Mouse (Mus musculus): ENCODE measurements at regions not wholly inside any gene's neighbourhood (a gene's known extent, or its start where the extent isn't known, plus 50 kb on each side); places are given as distances from the start of the nearest gene placed in this dataset.

DNA sequence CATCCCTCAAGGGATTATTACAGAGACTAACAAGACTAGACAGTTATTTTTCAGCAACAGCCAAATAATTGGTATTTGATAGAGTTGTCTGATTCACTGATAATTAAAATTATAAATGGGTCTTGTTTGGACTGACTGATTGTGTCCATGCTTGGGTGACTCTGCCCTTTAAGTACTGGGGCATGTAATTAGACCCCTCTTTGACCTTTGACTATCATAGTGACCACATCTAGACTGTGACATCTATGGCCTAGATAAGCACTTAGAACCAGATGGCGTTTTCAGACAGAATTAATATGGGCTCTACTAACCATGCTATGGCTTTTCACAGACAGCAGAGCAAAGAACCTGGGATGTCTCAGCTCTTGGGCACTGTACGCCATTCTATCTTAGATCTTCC lies 215.1 kb upstream of the Mpped2 start:
- Histone ChIP-seq H3K9me3 (replicated peaks; ENCODE audit: insufficient read depth, low read length) (no peaks in the 10 kb centered on the region), H3K9ac (ENCODE audit: control insufficient read depth, low read depth, low read length, poor library complexity, severe bottlenecking) (no peak overlapping the region), H3K36me3 (ENCODE audit: control insufficient read depth in 1 of 2, insufficient read depth in 2 of 2, low read length in 2 of 2) (no peaks in the 10 kb centered on the region), H3K4me3 (ENCODE audit: control insufficient read depth in 1 of 2, insufficient read depth in 1 of 2, low read depth in 2 of 2, low read length in 2 of 2) (no peak overlapping the region), H3K79me2 (ENCODE audit: control insufficient read depth, insufficient read depth, low read length, poor library complexity) (no peaks in the 10 kb centered on the region), H3K27me3 (ENCODE audit: control insufficient read depth in 1 of 2, insufficient read depth in 2 of 2, low read length in 2 of 2) (no peaks in the 10 kb centered on the region), H3K27ac (ENCODE audit: control insufficient read depth, low read depth, low read length) (no peak overlapping the region), H3K4me1 (ENCODE audit: control insufficient read depth in 1 of 2, insufficient read depth in 2 of 2, low read length in 2 of 2) (no peaks in the 10 kb centered on the region)
- TF ChIP-seq GATA1 (IDR thresholded peaks at IDR 0.05; ENCODE audit: low read depth, low read length): no peak
- no peak for TF ChIP-seq POLR2AphosphoS2 (IDR thresholded peaks at IDR 0.05; ENCODE audit: low read length)
- TF ChIP-seq MAZ (IDR thresholded peaks at IDR 0.05; ENCODE audit: low read depth, low read length): no peak
- no peak for TF ChIP-seq GABPA (IDR thresholded peaks at IDR 0.05; ENCODE audit: low read depth, low read length)
- TF ChIP-seq ETS1 (IDR thresholded peaks at IDR 0.05; ENCODE audit: low read depth, low read length): no peak
- no peak for TF ChIP-seq HCFC1 (IDR thresholded peaks at IDR 0.05; ENCODE audit: low read depth, low read length)
- TF ChIP-seq TBP (IDR thresholded peaks at IDR 0.05; ENCODE audit: low read depth, low read length): no peak
- no peak for DNase-seq (ENCODE audit: low read depth, low spot score)

GRCm38 (mm10) chr2:106487335-106488082 lies 205.6 kb upstream of the Mpped2 start:
- Histone ChIP-seq H3K79me2 (ENCODE audit: control insufficient read depth, insufficient read depth, low read length, poor library complexity) (no peaks in the 10 kb centered on the region), H3K27ac (ENCODE audit: control insufficient read depth, low read depth, low read length) (no peak overlapping the region), H3K9me3 (replicated peaks; ENCODE audit: insufficient read depth, low read length) (no peaks in the 10 kb centered on the region), H3K4me1 (ENCODE audit: control insufficient read depth in 1 of 2, insufficient read depth in 2 of 2, low read length in 2 of 2) (no peaks in the 10 kb centered on the region), H3K27me3 (ENCODE audit: control insufficient read depth in 1 of 2, insufficient read depth in 2 of 2, low read length in 2 of 2) (no peaks in the 10 kb centered on the region; a peak in 1 of 4 replicates), H3K9ac (ENCODE audit: control insufficient read depth, low read depth, low read length, poor library complexity, severe bottlenecking) (no peak overlapping the region), H3K36me3 (ENCODE audit: control insufficient read depth in 1 of 2, insufficient read depth in 2 of 2, low read length in 2 of 2) (no peaks in the 10 kb centered on the region), H3K4me3 (ENCODE audit: control insufficient read depth in 1 of 2, insufficient read depth in 1 of 2, low read depth in 2 of 2, low read length in 2 of 2) (no peak overlapping the region)
- TF ChIP-seq ZNF384 (IDR thresholded peaks at IDR 0.05; ENCODE audit: low read depth, low read length) (no peak), TBP (IDR thresholded peaks at IDR 0.05; ENCODE audit: low read depth, low read length) (no peak), SIN3A (IDR thresholded peaks at IDR 0.05; ENCODE audit: low read length) (no peak), GABPA (IDR thresholded peaks at IDR 0.05; ENCODE audit: low read depth, low read length) (no peak), E2F4 (IDR thresholded peaks at IDR 0.05; ENCODE audit: borderline replicate concordance, low read depth, low read length) (no peak), UBTF (IDR thresholded peaks at IDR 0.05; ENCODE audit: borderline replicate concordance, insufficient read depth, low read depth, low read length) (no peak), BHLHE40 (IDR thresholded peaks at IDR 0.05; ENCODE audit: borderline replicate concordance, low read depth, low read length) (no peak), ZMIZ1 (IDR thresholded peaks at IDR 0.05; ENCODE audit: low read depth, low read length) (no peak), EP300 (IDR thresholded peaks at IDR 0.05; ENCODE audit: low read depth in 1 of 2, low read length in 2 of 2) (no peak), MAX (IDR thresholded peaks at IDR 0.05; ENCODE audit: low read length) (no peak), ZKSCAN1 (IDR thresholded peaks at IDR 0.05; ENCODE audit: low read depth, low read length) (no peak), CTCF (IDR thresholded peaks at IDR 0.05 in 2 of 3, conservative IDR thresholded peaks at IDR 0.05 in 1 of 3; ENCODE audit: control insufficient read depth in 1 of 3, insufficient read depth in 1 of 3, low read depth in 2 of 3, low read length in 3 of 3, poor library complexity in 1 of 3, severe bottlenecking in 1 of 3) (no peak), TAL1 (IDR thresholded peaks at IDR 0.05; ENCODE audit: low read length) (no peak)
- DNase-seq (ENCODE audit: low read depth, low spot score): no peak
